Mouse (Mus musculus): Measurements from ENCODE around the gene Slc44a1. TPM values are rescaled to one million over a fixed set of nuclear protein-coding genes. Genes with fewer than 3 reads are reported as not detected.

Slc44a1 gene
- 33.6 and 34.2 TPM in 2 replicates for polyA plus RNA-seq (2015; fragmentation: Nextera tagmentation; extraction: Ambion mirVana)

GRCm38 (mm10) chr4:53440010-53440815 is at the start of gene Slc44a1:
Gene Slc44a1 (plus strand): TSS chr4:53440413.

GRCm38 (mm10) chr4:53631316-53632010 is 191.2 kb downstream of the Slc44a1 start, which contains the start of gene Fsd1l:
Gene Fsd1l (plus strand): TSS chr4:53631471.

Other genes with a start within 250 kb of the Slc44a1 start
- 5.6 and 6.4 TPM in 2 replicates for gene Fsd1l, start 191.1 kb downstream of the Slc44a1 start, polyA plus RNA-seq (2015; fragmentation: Nextera tagmentation; extraction: Ambion mirVana)

All from adrenal gland, postnatal 0 days (tissue).